ENCODE assay signal across 9 mouse cellular contexts in the genomic region with DNA sequence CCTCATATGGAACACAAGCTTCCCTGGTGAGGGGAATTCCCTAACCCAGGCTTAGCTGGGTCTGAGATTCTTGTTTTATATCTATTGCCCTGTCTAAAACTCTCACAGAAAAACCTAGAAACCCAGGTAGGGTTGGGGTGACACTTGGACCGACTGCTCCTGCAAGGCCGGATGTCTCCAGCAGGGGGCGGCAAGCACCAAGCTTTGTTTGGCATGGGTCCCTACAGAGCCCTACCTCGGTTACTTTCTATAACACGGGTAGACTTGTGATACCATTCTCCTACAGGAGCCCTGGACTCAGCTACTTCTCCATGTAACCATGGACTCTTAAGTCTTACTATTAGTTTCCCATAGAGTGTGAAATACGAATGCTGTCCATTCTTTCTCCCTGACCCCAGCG. TPM values are rescaled to one million over a fixed set of nuclear protein-coding genes. Genes with fewer than 3 reads are reported as not detected.
DNase-seq lines count a peak whose midpoint lies in the region; ATAC-seq lines count a peak whose summit lies in the region.
"Had no signal": no experiment of that assay in that cellular context is flagged by ENCODE, and none has a peak within 500 bp of the region (broad histone marks: within the 10 kb centered on the region; RNA-seq: fewer than 3 reads in every experiment).

No protein-coding gene starts in this region.

- no peaks in the 10 kb centered on the region for H3K4me1 ChIP-seq in intestine, embryonic 14.5 days (replicated peaks; ENCODE audit: control insufficient read depth, insufficient read depth, low read length)
- H3K4me1 ChIP-seq in limb, embryonic 10.5 days, result peaks cover 2% of the 10 kb centered on the region; the same call in 1 of the 2 replicates
- H3K4me1 ChIP-seq in midbrain, embryonic 13.5 days (replicated peaks), result no peaks in the 10 kb centered on the region

- 20% methylated on average over 7 of the region's 7 CpGs for whole genome bisulfite sequencing in intestine, embryonic 14.5 days
- 23% methylated on average over 7 of the region's 7 CpGs for WGBS in limb, embryonic 10.5 days
- WGBS in midbrain, embryonic 13.5 days, result 23% methylated on average over 7 of the region's 7 CpGs

- DNase-seq in cerebellum, adult 11 months, result peak; percentile 76
- peak; percentile 91 to 96 for DNase-seq in cerebellum, postnatal 10 days
- DNase-seq in gastrocnemius, adult 18-20 months (ENCODE audit: low spot score), result peak; percentile 81
- peak; percentile 95 for DNase-seq in intestine, embryonic 14.5 days (ENCODE audit: low spot score)
- DNase-seq in limb, embryonic 10.5 days (ENCODE audit: low spot score), result peak; percentile 91
- peak; percentile 61 to 86 for DNase-seq in spleen, adult 18-20 months

- H3K4me2 ChIP-seq in intestine, embryonic 14.5 days (ENCODE audit: low read length), result no peak overlapping the region
- no peak overlapping the region for H3K4me2 ChIP-seq in midbrain, embryonic 13.5 days (replicated peaks)

- no peak; the same call in 1 of the 2 replicates for ATAC-seq in cerebellum, adult (ENCODE audit: insufficient number of reproducible peaks, low FRiP score, low TSS enrichment)
- ATAC-seq in intestine, embryonic 14.5 days (replicated peaks; ENCODE audit: low FRiP score, low TSS enrichment, low read depth), result peak; percentile 60
- peak; percentile 61 for ATAC-seq in midbrain, embryonic 13.5 days
- ATAC-seq: Patski had no signal

- no peaks in the 10 kb centered on the region for H3K9me3 ChIP-seq in intestine, embryonic 14.5 days (ENCODE audit: control insufficient read depth, low read length)
- no peaks in the 10 kb centered on the region for H3K9me3 ChIP-seq in limb, embryonic 10.5 days (replicated peaks)
- no peaks in the 10 kb centered on the region for H3K9me3 ChIP-seq in midbrain, embryonic 13.5 days

- H3K4me3 ChIP-seq in intestine, embryonic 14.5 days (ENCODE audit: low read depth, low read length), result no peak overlapping the region
- no peak overlapping the region for H3K4me3 ChIP-seq in limb, embryonic 10.5 days
- H3K4me3 ChIP-seq in midbrain, embryonic 13.5 days (replicated peaks), result no peak overlapping the region

- H3K9ac ChIP-seq in intestine, embryonic 14.5 days (ENCODE audit: low read length), result no peak overlapping the region
- no peak overlapping the region for H3K9ac ChIP-seq in midbrain, embryonic 13.5 days (replicated peaks)

- H3K36me3 ChIP-seq in intestine, embryonic 14.5 days (ENCODE audit: control insufficient read depth, insufficient read depth, low read length), result no peaks in the 10 kb centered on the region
- H3K36me3 ChIP-seq in limb, embryonic 10.5 days, result no peaks in the 10 kb centered on the region
- H3K36me3 ChIP-seq in midbrain, embryonic 13.5 days, result no peaks in the 10 kb centered on the region

- no peak overlapping the region for H3K27ac ChIP-seq in intestine, embryonic 14.5 days (ENCODE audit: low read depth)
- H3K27ac ChIP-seq in limb, embryonic 10.5 days, result no peak overlapping the region
- H3K27ac ChIP-seq in midbrain, embryonic 13.5 days, result no peak overlapping the region

- H3K27me3 ChIP-seq in intestine, embryonic 14.5 days (replicated peaks; ENCODE audit: control insufficient read depth, insufficient read depth, low read length), result no peaks in the 10 kb centered on the region
- H3K27me3 ChIP-seq in limb, embryonic 10.5 days (ENCODE audit: low read depth, poor library complexity, severe bottlenecking), result peaks cover 20% of the 10 kb centered on the region
- H3K27me3 ChIP-seq in midbrain, embryonic 13.5 days, result peaks cover 21% of the 10 kb centered on the region
- H3K27me3 ChIP-seq: Patski had no signal

RNA-seq across cellular contexts. Expression of gene Fam241b, which starts 43.2 kb away (rescaled TPM):
- total RNA-seq in gastrocnemius, adult 18-20 months (2021), result 1 to 10 TPM; 1.7 to 2.7 TPM
- 7.6 and 10.3 TPM in 2 replicates for polyA plus RNA-seq in intestine, embryonic 14.5 days (2014; fragmentation: Nextera tagmentation; extraction: Ambion mirVana)
- polyA plus RNA-seq in limb, embryonic 10.5 days (2016; fragmentation: Nextera tagmentation; extraction: Ambion mirVana), result 9.0 and 12.6 TPM in 2 replicates
- polyA plus RNA-seq in midbrain, embryonic 13.5 days (2015; fragmentation: Nextera tagmentation; extraction: Ambion mirVana), result 110 and 118 TPM in 2 replicates

RNA-seq across cellular contexts. Expression of gene Tspan15, which starts 44.2 kb away (rescaled TPM):
- 1 to 10 TPM; 2.9 to 5.5 TPM for total RNA-seq in gastrocnemius, adult 18-20 months (2021)
- 31.5 and 32.5 TPM in 2 replicates for polyA plus RNA-seq in intestine, embryonic 14.5 days (2014; fragmentation: Nextera tagmentation; extraction: Ambion mirVana)
- polyA plus RNA-seq in limb, embryonic 10.5 days (2016; fragmentation: Nextera tagmentation; extraction: Ambion mirVana), result 15.1 and 18.5 TPM in 2 replicates
- polyA plus RNA-seq in midbrain, embryonic 13.5 days (2015; fragmentation: Nextera tagmentation; extraction: Ambion mirVana), result 15.0 and 18.7 TPM in 2 replicates

RNA-seq across cellular contexts. Expression of gene Neurog3, which starts 54.0 kb away (rescaled TPM):
- not detected for total RNA-seq in gastrocnemius, adult 18-20 months (2021)
- polyA plus RNA-seq in intestine, embryonic 14.5 days (2014; fragmentation: Nextera tagmentation; extraction: Ambion mirVana), result 8.5 and 20.9 TPM in 2 replicates
- not detected in 2 replicates for polyA plus RNA-seq in limb, embryonic 10.5 days (2016; fragmentation: Nextera tagmentation; extraction: Ambion mirVana)
- 0.48 and 0.65 TPM in 2 replicates for polyA plus RNA-seq in midbrain, embryonic 13.5 days (2015; fragmentation: Nextera tagmentation; extraction: Ambion mirVana)
- polyA plus RNA-seq: Patski had no signal
